Mouse (Mus musculus) small intestine, adult 2 months (tissue): ENCODE measurements at regions not wholly inside any gene's neighbourhood (a gene's known extent, or its start where the extent isn't known, plus 50 kb on each side); places are given as distances from the start of the nearest gene placed in this dataset.

Experiments
- CTCF ChIP-seq: fragments of 200-500 bp; IDR thresholded peaks from 2 replicates; pipeline ENCODE4 v1.5.1; 2012; ENCODE audit warnings: low read depth, mild to moderate bottlenecking, control low read depth, inconsistent platforms, low read length, moderate library complexity, mixed read lengths; ENCODE audit not compliant: insufficient replicate concordance, insufficient read length; ENCODE audit errors: extremely low read depth
- POLR2A ChIP-seq: fragments of 200-500 bp; IDR thresholded peaks from 2 replicates; pipeline ENCODE4 v1.6.1; 2012; ENCODE audit warnings: low read depth, mild to moderate bottlenecking, control low read depth, inconsistent platforms, low read length, moderate library complexity

GRCm38 (mm10) chr15:97505715-97506114 lies 199.9 kb downstream of the Rpap3 start:
- TF ChIP-seq POLR2A, result no peak
- no peak for TF ChIP-seq CTCF
